Mouse (Mus musculus): ENCODE results near the gene Krtap28-13. TPM values are rescaled to one million over a fixed set of nuclear protein-coding genes. Genes with fewer than 3 reads are reported as not detected.

Gene Krtap28-13
- polyA plus RNA-seq, 1 experiment from 2014 or later: not detected

DNA sequence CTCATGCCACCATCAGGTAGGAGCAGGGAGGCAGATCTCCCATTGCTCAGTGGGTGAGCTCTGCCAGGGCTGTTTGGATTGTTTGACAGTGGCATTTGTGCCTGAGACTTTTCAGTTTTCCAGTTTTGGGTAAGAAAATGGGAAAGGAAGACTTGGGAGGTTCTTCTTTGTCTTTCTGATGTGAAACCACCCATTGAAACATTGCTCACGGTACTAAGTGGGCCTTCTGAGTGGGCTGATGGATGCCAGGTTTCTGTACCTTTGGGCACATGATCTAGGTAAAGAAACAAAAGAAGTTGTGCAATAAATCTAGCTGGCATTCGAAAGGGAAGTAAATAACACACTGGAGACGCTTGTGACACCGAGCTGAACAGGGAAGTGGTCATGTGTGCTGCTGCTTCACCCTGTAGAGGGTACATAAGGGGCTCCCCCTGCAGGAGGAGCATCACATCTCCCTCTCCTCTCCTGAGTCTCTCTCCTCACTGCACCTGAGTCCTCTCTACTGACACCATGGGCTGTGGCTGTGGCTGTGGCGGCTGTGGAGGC, 15.8 kb upstream of the Krtap28-13 start, which contains the start of gene Gm47969:
Gene Gm47969 (plus strand): TSS at position 51 of the 546 bp plus-strand sequence.
- H3K27ac ChIP-seq (replicated peaks): no peak within 1 kb of the TSS
- H3K4me2 ChIP-seq: no peak within 1 kb of the TSS
- H3K9ac ChIP-seq (replicated peaks): no peak within 1 kb of the TSS
- no peak within 1 kb of the TSS for H3K4me3 ChIP-seq (replicated peaks)
- H3K27me3 ChIP-seq (replicated peaks): no peaks in the 10 kb centered on the region
- no peaks in the 10 kb centered on the region for H3K4me1 ChIP-seq
- no peaks in the 10 kb centered on the region for H3K36me3 ChIP-seq
- no peak for ATAC-seq (ENCODE audit: low FRiP score)
- H3K9me3 ChIP-seq (replicated peaks): no peaks in the 10 kb centered on the region
- WGBS: 82% methylated on average over 5 of the region's 5 CpGs

- Histone ChIP-seq H3K27ac (replicated peaks) (no peak overlapping the region), H3K27me3 (replicated peaks) (no peaks in the 10 kb centered on the region), H3K4me1 (no peaks in the 10 kb centered on the region), H3K4me2 (no peak overlapping the region), H3K4me3 (replicated peaks) (no peak overlapping the region), H3K36me3 (no peaks in the 10 kb centered on the region), H3K9me3 (replicated peaks) (no peaks in the 10 kb centered on the region), H3K9ac (replicated peaks) (no peak overlapping the region)
- ATAC-seq (ENCODE audit: low FRiP score): no peak
- WGBS: 67% methylated on average over 1 of the region's 1 CpGs
These were observed 2.2 kb upstream of the Krtap28-13 start for GRCm38 (mm10) chr1:83058481-83058880.

DNA sequence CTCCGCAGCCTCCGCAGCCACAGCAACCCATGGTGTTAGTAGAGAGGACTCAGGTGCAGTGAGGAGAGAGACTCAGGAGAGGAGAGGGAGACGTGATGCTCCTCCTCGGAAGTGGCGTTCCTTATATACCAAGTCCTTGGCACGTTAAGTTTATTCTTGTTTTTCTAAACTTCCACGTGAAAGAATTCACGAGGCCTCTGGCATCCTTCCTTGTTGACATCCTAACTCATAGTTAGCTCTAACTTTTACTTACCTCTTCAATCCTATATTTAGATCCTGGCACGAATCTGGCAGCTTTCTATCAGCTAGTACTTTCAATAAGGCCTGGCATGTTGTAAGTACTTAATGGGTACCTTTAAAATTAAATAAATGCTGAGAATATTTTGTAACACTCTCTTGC, 1.5 kb upstream of the Krtap28-13 start, which contains the start of gene A030005K14Rik:
Gene A030005K14Rik (minus strand): TSS at position 101 of the 400 bp plus-strand sequence.
- ATAC-seq (ENCODE audit: low FRiP score): no peak
- no peaks in the 10 kb centered on the region for H3K36me3 ChIP-seq
- no peaks in the 10 kb centered on the region for H3K4me1 ChIP-seq
- no peak within 1 kb of the TSS for H3K4me3 ChIP-seq (replicated peaks)
- no peak within 1 kb of the TSS for H3K9ac ChIP-seq (replicated peaks)
- H3K27ac ChIP-seq (replicated peaks): no peak within 1 kb of the TSS
- no peaks in the 10 kb centered on the region for H3K9me3 ChIP-seq (replicated peaks)
- H3K4me2 ChIP-seq: no peak within 1 kb of the TSS
- 91% methylated on average over 9 of the region's 9 CpGs for WGBS
- H3K27me3 ChIP-seq (replicated peaks): no peaks in the 10 kb centered on the region

DNA sequence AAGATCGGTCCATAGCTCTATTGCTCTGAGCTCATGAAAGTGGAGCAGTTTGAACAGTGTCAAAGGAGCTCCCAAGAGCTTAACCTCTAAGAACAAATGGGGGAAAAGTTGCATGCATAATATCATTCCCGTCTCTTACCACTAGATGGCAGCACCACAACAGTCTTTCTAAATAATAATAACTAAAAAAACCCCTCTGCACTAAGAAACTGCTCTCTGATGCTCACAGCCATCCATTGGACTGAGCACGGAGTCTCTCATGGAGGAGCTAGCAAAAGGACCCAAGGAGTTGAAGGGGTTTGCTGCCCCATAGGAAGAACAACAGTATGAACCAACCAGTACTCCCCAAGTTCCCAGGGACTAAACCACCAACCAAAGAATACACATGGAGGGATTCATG, 4.1 kb downstream of the Krtap28-13 start:
- 32% methylated on average over 3 of the region's 3 CpGs for WGBS
- H3K27ac ChIP-seq (replicated peaks): no peak overlapping the region

GRCm38 (mm10) chr1:83066577-83066976, 5.8 kb downstream of the Krtap28-13 start:
- H3K9ac ChIP-seq (replicated peaks): no peak overlapping the region
- ATAC-seq (ENCODE audit: low FRiP score): no peak
- H3K4me3 ChIP-seq (replicated peaks): no peak overlapping the region
- H3K4me1 ChIP-seq: no peaks in the 10 kb centered on the region
- no peak overlapping the region for H3K4me2 ChIP-seq
- no peaks in the 10 kb centered on the region for H3K9me3 ChIP-seq (replicated peaks)
- no peaks in the 10 kb centered on the region for H3K27me3 ChIP-seq (replicated peaks)
- WGBS: 95% methylated on average over 4 of the region's 4 CpGs
- no peak overlapping the region for H3K27ac ChIP-seq (replicated peaks)
- H3K36me3 ChIP-seq: no peaks in the 10 kb centered on the region

More for the DNA sequence above, 4.1 kb downstream of the Krtap28-13 start:
- no peak for ATAC-seq (ENCODE audit: low FRiP score)
- H3K9ac ChIP-seq (replicated peaks): no peak overlapping the region
- no peak overlapping the region for H3K4me3 ChIP-seq (replicated peaks)
- H3K4me2 ChIP-seq: no peak overlapping the region
- H3K4me1 ChIP-seq: no peaks in the 10 kb centered on the region
- no peaks in the 10 kb centered on the region for H3K36me3 ChIP-seq
- H3K9me3 ChIP-seq (replicated peaks): no peaks in the 10 kb centered on the region
- H3K27me3 ChIP-seq (replicated peaks): no peaks in the 10 kb centered on the region

- H3K4me3 ChIP-seq (replicated peaks): no peak overlapping the region
- WGBS: 89% methylated on average over 10 of the region's 10 CpGs
- no peak overlapping the region for H3K9ac ChIP-seq (replicated peaks)
- H3K4me1 ChIP-seq: no peaks in the 10 kb centered on the region
- H3K36me3 ChIP-seq: no peaks in the 10 kb centered on the region
- ATAC-seq (ENCODE audit: low FRiP score): no peak
- H3K9me3 ChIP-seq (replicated peaks): no peaks in the 10 kb centered on the region
- no peak overlapping the region for H3K27ac ChIP-seq (replicated peaks)
- no peak overlapping the region for H3K4me2 ChIP-seq
- H3K27me3 ChIP-seq (replicated peaks): no peaks in the 10 kb centered on the region
These were observed 6.5 kb downstream of the Krtap28-13 start for GRCm38 (mm10) chr1:83067205-83067604.

- Histone ChIP-seq H3K27ac (replicated peaks) (no peak overlapping the region), H3K4me2 (peak overlapping the region; percentile 52), H3K27me3 (replicated peaks) (no peaks in the 10 kb centered on the region), H3K4me1 (no peaks in the 10 kb centered on the region), H3K9ac (replicated peaks) (no peak overlapping the region), H3K4me3 (replicated peaks) (peak overlapping the region; percentile 31), H3K9me3 (replicated peaks) (no peaks in the 10 kb centered on the region), H3K36me3 (no peaks in the 10 kb centered on the region)
- 35% methylated on average over 15 of the region's 15 CpGs for WGBS
- ATAC-seq (ENCODE audit: low FRiP score): peak; percentile 41; the same call in 1 of the 2 replicates
These were observed 14.9 kb downstream of the Krtap28-13 start for GRCm38 (mm10) chr1:83075526-83076189.

DNA sequence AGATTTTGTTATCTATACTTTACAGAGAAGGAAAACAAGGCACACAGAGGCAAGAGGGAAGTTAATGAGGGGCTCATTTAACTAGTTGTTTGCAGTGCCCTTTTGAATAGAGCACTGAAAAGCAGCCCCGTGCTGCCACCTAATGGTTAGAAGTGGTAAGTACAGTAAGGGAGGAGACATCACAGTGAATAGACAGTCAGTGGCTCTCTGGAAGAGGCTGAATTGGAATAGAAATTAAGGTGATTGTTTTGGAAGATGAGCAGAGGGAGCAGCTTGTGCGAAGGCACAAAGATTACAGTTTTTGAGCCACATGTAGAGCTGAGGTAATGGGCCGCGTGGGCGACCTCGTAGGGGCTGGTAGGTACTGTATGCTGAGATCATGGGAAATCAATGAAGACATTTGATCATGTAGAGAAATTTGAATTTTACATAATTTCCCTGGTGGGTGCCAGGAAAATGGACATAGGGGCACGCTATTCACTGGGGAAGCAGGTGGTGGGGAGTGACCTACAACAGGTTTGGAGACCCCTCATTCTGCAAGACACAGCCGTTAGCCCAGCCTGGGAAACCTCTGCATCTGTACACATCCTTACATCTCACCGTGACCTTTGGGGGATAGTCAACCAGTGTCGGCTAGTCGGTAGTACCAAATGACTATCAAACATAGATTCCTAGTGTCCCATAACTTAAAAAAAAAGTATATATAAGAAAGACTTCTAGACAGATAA, 15.6 kb downstream of the Krtap28-13 start:
- Histone ChIP-seq H3K36me3 (no peaks in the 10 kb centered on the region), H3K27ac (replicated peaks) (no peak overlapping the region), H3K4me3 (replicated peaks) (peak overlapping the region; percentile 31), H3K27me3 (replicated peaks) (no peaks in the 10 kb centered on the region), H3K4me1 (no peaks in the 10 kb centered on the region), H3K4me2 (peak overlapping the region; percentile 52), H3K9ac (replicated peaks) (no peak overlapping the region), H3K9me3 (replicated peaks) (no peaks in the 10 kb centered on the region)
- WGBS: 48% methylated on average over 11 of the region's 11 CpGs
- ATAC-seq (ENCODE audit: low FRiP score): peak; percentile 94

DNA sequence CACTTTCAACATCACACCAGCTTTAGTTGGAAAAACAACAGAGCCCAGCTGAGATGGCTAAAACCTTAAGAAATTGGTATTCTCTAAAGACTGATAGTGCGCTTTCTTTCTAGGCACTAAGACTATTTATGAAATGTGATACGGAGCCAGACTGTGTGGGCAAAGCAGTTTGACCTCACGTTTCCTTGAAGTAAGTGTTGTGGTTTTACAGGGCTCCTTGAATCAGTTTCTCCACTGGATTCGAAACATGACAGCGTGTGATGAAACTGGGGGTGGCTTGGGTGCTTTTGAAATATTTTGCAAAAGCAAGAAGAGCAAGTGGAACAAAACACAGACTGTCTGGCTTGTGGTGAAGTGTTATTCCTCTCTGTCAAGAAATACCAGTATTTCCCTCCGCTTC, 16.3 kb downstream of the Krtap28-13 start:
- 85% methylated on average over 6 of the region's 6 CpGs for WGBS
- no peak for ATAC-seq (ENCODE audit: low FRiP score)
- no peaks in the 10 kb centered on the region for H3K27me3 ChIP-seq (replicated peaks)

DNA sequence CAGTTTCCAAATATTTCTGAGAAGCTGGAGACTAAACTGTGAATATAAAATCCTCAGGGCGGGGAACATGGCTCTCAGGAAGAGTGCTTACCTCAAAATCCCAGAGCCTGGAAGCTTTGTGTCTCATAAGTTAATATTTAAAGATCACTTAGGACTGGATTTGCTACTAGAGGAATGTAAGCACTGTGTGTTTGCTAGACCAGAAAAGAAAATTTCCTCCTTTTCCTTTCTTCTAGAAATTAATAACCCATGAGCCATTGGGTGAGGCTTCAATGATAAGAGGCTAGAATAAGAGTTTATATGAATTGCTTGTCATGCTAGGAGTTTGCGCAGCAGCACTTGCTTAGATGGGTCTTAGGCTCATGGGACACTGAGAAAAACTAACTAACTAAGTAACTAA, 24.1 kb downstream of the Krtap28-13 start:
- H3K27ac ChIP-seq (replicated peaks): no peak overlapping the region
- ATAC-seq (ENCODE audit: low FRiP score): no peak
- WGBS: 93% methylated on average over 2 of the region's 2 CpGs

More for the DNA sequence above, 16.3 kb downstream of the Krtap28-13 start:
- H3K27ac ChIP-seq (replicated peaks): no peak overlapping the region
- H3K9ac ChIP-seq (replicated peaks): no peak overlapping the region
- H3K4me3 ChIP-seq (replicated peaks): no peak overlapping the region
- no peaks in the 10 kb centered on the region for H3K4me1 ChIP-seq
- H3K9me3 ChIP-seq (replicated peaks): no peaks in the 10 kb centered on the region
- no peak overlapping the region for H3K4me2 ChIP-seq
- no peaks in the 10 kb centered on the region for H3K36me3 ChIP-seq

DNA sequence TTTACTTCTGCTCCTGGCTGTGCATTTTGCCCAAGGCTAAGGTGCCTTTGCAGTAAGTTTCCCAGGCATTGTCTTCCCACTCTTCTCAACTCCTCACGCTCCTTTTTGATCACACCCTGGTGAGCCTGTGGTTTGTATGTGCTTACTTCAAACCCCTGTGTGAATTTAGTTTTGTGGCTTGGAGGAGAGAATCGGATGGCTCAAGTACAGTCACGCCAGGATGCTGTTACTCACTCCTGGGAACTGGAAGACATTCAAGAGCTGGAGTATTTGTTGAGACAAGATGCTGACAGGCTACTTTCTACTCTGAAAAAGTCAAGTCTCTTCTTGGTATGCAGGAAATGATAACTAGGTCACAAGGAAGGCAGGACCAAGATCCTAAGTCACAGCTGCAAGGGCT, 30.5 kb downstream of the Krtap28-13 start:
- ATAC-seq (ENCODE audit: low FRiP score): no peak
- H3K9me3 ChIP-seq (replicated peaks): no peaks in the 10 kb centered on the region
- H3K36me3 ChIP-seq: no peaks in the 10 kb centered on the region
- no peak overlapping the region for H3K27ac ChIP-seq (replicated peaks)
- H3K4me2 ChIP-seq: no peak overlapping the region
- no peaks in the 10 kb centered on the region for H3K4me1 ChIP-seq
- no peak overlapping the region for H3K4me3 ChIP-seq (replicated peaks)
- no peak overlapping the region for H3K9ac ChIP-seq (replicated peaks)
- H3K27me3 ChIP-seq (replicated peaks): no peaks in the 10 kb centered on the region
- 75% methylated on average over 3 of the region's 3 CpGs for WGBS

More for the DNA sequence above, 24.1 kb downstream of the Krtap28-13 start:
- Histone ChIP-seq H3K4me3 (replicated peaks) (no peak overlapping the region), H3K9ac (replicated peaks) (no peak overlapping the region), H3K4me1 (no peaks in the 10 kb centered on the region), H3K9me3 (replicated peaks) (no peaks in the 10 kb centered on the region), H3K27me3 (replicated peaks) (no peaks in the 10 kb centered on the region), H3K4me2 (no peak overlapping the region), H3K36me3 (no peaks in the 10 kb centered on the region)

GRCm38 (mm10) chr1:83096935-83097334, 36.2 kb downstream of the Krtap28-13 start:
- no peaks in the 10 kb centered on the region for H3K9me3 ChIP-seq (replicated peaks)
- peaks cover 4% of the 10 kb centered on the region for H3K4me1 ChIP-seq
- no peak for ATAC-seq (ENCODE audit: low FRiP score)
- H3K27me3 ChIP-seq (replicated peaks): no peaks in the 10 kb centered on the region
- no peak overlapping the region for H3K4me3 ChIP-seq (replicated peaks)
- H3K36me3 ChIP-seq: no peaks in the 10 kb centered on the region
- H3K4me2 ChIP-seq: no peak overlapping the region
- H3K27ac ChIP-seq (replicated peaks): no peak overlapping the region
- 82% methylated on average over 4 of the region's 4 CpGs for WGBS
- no peak overlapping the region for H3K9ac ChIP-seq (replicated peaks)

Data from neural tube, embryonic 15.5 days (tissue).